25 mouse cellular contexts compared by ENCODE assay signal in the genomic region with DNA sequence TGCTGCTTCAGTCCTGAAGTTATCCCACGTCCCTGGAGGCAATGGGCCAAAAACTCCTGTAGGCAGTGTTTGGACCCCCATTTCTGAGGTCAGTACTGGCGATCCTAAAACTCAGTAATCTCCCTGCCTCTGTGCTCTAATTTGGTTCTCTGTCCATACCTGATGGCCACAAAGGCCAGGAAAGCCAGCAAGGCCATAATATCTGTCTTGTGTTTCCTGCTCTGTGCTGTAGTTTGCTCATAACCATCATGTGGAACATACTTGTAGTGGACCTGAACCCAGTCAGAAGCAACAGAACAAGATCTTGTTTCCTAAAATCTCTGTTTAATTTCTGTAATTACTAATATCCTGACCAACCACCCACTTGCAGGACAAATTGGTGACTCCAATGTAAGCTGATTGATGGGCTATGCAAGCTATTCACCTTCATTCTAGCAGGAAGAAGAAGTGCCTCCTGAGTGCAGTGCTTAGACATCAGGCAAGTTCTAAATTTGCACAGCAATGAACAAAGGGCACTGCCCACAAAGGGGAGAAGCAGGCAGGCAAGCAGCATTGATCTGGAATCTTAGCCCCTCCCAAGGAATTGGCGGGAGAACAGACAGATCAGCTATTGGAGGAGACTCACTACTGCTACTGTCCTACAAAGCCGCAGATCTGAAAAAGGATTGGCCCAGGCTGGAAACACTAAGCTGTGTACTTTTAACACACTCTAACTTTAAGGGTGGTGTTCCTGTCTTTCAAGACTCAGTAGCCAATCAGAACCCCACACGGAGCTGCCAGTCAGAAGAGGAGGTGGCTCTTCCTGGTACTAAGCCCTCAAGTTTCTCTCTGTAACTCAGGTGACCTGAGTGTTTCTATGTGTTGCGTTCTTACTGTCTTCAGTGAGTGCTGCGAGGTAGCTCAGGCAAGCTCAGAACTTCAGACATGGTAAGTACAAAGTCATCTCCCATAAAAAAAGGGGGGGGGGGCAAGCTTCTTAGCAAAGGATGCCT. TPM values are rescaled to one million over a fixed set of nuclear protein-coding genes. Genes with fewer than 3 reads are reported as not detected.
DNase-seq lines count a peak whose midpoint lies in the region; ATAC-seq and TF ChIP-seq lines count a peak whose summit lies in the region.
"Not testable (repeated sequence)": the region's sequence is repeated elsewhere in the genome, so short reads cannot be mapped to it uniquely, and the experiment has no call there.
"Had no signal": no experiment of that assay in that cellular context is flagged by ENCODE, and none has a peak within 500 bp of the region (broad histone marks: within the 10 kb centered on the region; RNA-seq: fewer than 3 reads in every experiment).

TSS of gene Gm14401 (plus strand) at position 889 of the 992 bp plus-strand sequence.

- peak; percentile 100 for ATAC-seq in G1E (ENCODE audit: extremely low read depth, insufficient number of reproducible peaks, low FRiP score, poor library complexity, severe bottlenecking)

- H3K9me3 ChIP-seq in CH12.LX (replicated peaks; ENCODE audit: low read length); G1E (replicated peaks): not testable (repeated sequence)

- H3K27ac ChIP-seq in CH12.LX (ENCODE audit: insufficient read depth, low read depth), result peak within 1 kb of the TSS; percentile 24; the same call in 1 of the 2 replicates

- not testable (repeated sequence) for H3K27me3 ChIP-seq in CH12.LX (replicated peaks); G1E (ENCODE audit: insufficient read depth, low read length)

- H3K4me2 ChIP-seq in CH12.LX (ENCODE audit: insufficient read depth, low read depth, poor library complexity, severe bottlenecking), result peak within 1 kb of the TSS; percentile 84

- TF ChIP-seq RAD21 in CH12.LX (IDR thresholded peaks at IDR 0.05; ENCODE audit: low read depth, low read length), result not testable (repeated sequence)

- not testable (repeated sequence) for H3K4me1 ChIP-seq in CH12.LX (ENCODE audit: control insufficient read depth in 1 of 2, insufficient read depth in 2 of 2); G1E (ENCODE audit: insufficient read depth, low read depth, low read length)

- dilution Hi-C loops in CH12.LX (cut with MboI; ENCODE audit: extremely low pct_ligation_motif_present, extremely low pct_unique_long_range_greater_than_20kb, low sequenced_read_pairs), result not testable (repeated sequence)

- TF ChIP-seq CTCF in CH12.LX (conservative IDR thresholded peaks at IDR 0.05 in 1 of 2, IDR thresholded peaks at IDR 0.05 in 1 of 2; ENCODE audit: low read depth in 2 of 2, low read length in 2 of 2); G1E (IDR thresholded peaks at IDR 0.05; ENCODE audit: low read depth, low read length): not testable (repeated sequence)

- in situ Hi-C loops in CH12.LX (cut with MboI; ENCODE audit: low pct_ligation_motif_present, low pct_unique_long_range_greater_than_20kb, low sequenced_read_pairs), result not testable (repeated sequence)

- peak within 1 kb of the TSS; percentile 91 for H3K9ac ChIP-seq in CH12.LX (ENCODE audit: insufficient read depth, low read depth)

- H3K36me3 ChIP-seq in CH12.LX (replicated peaks in 1 of 2; ENCODE audit: control insufficient read depth in 1 of 2, insufficient read depth in 1 of 2, low read length in 1 of 2); G1E (replicated peaks): not testable (repeated sequence)

- DNase-seq in CH12.LX (ENCODE audit: extremely low read depth), result peak; percentile 93
- peak; percentile 27 for DNase-seq in G1E (ENCODE audit: low spot score)
- peak; percentile 85 for DNase-seq in WW6 (ENCODE audit: low read depth, low spot score)
- DNase-seq in cerebellum, postnatal 4 days (ENCODE audit: low spot score in 2 of 2), result peak; percentile 2 to 17
- peak; percentile 91 for DNase-seq in heart, adult 11 months
- peak; percentile 6 for DNase-seq in lung, postnatal 10 days
- DNase-seq in testis, postnatal 10 days (ENCODE audit: low spot score), result peak; percentile 42

- peak; percentile 58 for TF ChIP-seq POLR2A in CH12.LX (IDR thresholded peaks at IDR 0.05; ENCODE audit: low read depth, low read length)

- H3K79me2 ChIP-seq in CH12.LX (replicated peaks; ENCODE audit: control insufficient read depth, extremely low read depth, insufficient read depth, poor library complexity, severe bottlenecking), result not testable (repeated sequence)

- H3K4me3 ChIP-seq in CH12.LX (replicated peaks in 1 of 3; ENCODE audit: low read depth in 2 of 3, low read length in 2 of 3, poor library complexity in 1 of 3), result peak within 1 kb of the TSS; percentile 52 to 75 (median 67)
- H3K4me3 ChIP-seq in G1E (ENCODE audit: low read depth, low read length), result peak within 1 kb of the TSS; percentile 47

- not testable (repeated sequence) for TF ChIP-seq EP300 in CH12.LX (IDR thresholded peaks at IDR 0.05; ENCODE audit: low read length)

TF ChIP-seq in CH12.LX, 34 proteins besides CTCF, POLR2A, EP300 and RAD21:
- TF ChIP-seq POLR2AphosphoS2 (IDR thresholded peaks at IDR 0.05; ENCODE audit: low read depth, low read length) (peak; percentile 52; the same call in 1 of the 2 replicates), MXI1 (IDR thresholded peaks at IDR 0.05; ENCODE audit: low read depth, low read length) (peak; percentile 25), TBP (conservative IDR thresholded peaks at IDR 0.05; ENCODE audit: low read depth, low read length) (peak; percentile 78), ELF1 (IDR thresholded peaks at IDR 0.05; ENCODE audit: low read depth, low read length) (peak; percentile 89), HCFC1 (IDR thresholded peaks at IDR 0.05; ENCODE audit: low read depth, low read length) (peak; percentile 64; the same call in 1 of the 2 replicates), NELFE (IDR thresholded peaks at IDR 0.05; ENCODE audit: low read depth, low read length) (peak; percentile 36; the same call in 1 of the 2 replicates), SIN3A (IDR thresholded peaks at IDR 0.05; ENCODE audit: low read length) (peak; percentile 74; the same call in 1 of the 2 replicates), E2F4 (IDR thresholded peaks at IDR 0.05; ENCODE audit: insufficient replicate concordance, low read depth, low read length) (peak; percentile 78; the same call in 1 of the 2 replicates), KAT2A (IDR thresholded peaks at IDR 0.05; ENCODE audit: insufficient replicate concordance, low read length) (0 out of 2 replicates have a peak, but pooled peaks have one; percentile 27), CHD2 (IDR thresholded peaks at IDR 0.05; ENCODE audit: low read length) (peak; percentile 68), BHLHE40 (IDR thresholded peaks at IDR 0.05; ENCODE audit: low read depth, low read length) (0 out of 2 replicates have a peak, but pooled peaks have one; percentile 22)
TF ChIP-seq in CH12.LX: peak in this region for 11; not testable (repeated sequence) for 23.

RNA-seq across cellular contexts. Expression of gene Gm14401, which starts in this region (rescaled TPM):
- total RNA-seq in CH12.LX (2012; rRNA removed) (3.7 TPM in 2 replicates), CH12.LX (2014; rRNA removed) (4.4 and 5.7 TPM in 2 replicates), G1E (2014; fragmentation: Nextera tagmentation) (12.5 and 12.9 TPM in 2 replicates), G1E (2017) (6.9 and 10.2 TPM in 2 replicates)
- polyA plus RNA-seq in CH12.LX (2012; ENCODE audit: insufficient read length, low read depth) (1.4 and 1.6 TPM in 2 replicates), G1E (2012) (0.05 and 0.07 TPM in 2 replicates)
- total RNA-seq: forebrain, postnatal 0 days; hematopoietic stem cell, adult 5-6 weeks; megakaryocyte, adult 5-6 weeks; midbrain, postnatal 0 days had no signal
- polyA plus RNA-seq: cerebellum, adult 2 months; embryonic facial prominence, embryonic 10.5 days; embryonic facial prominence, embryonic 15.5 days; forebrain, embryonic 12.5 days; forebrain, postnatal 0 days; heart, adult 2 months; heart, embryonic 12.5 days; heart, postnatal 0 days; hindbrain, embryonic 14.5 days; intestine, postnatal 0 days; limb, embryonic 12.5 days; liver, adult 2 months; liver, embryonic 15.5 days; midbrain, embryonic 12.5 days; midbrain, postnatal 0 days; neural tube, embryonic 12.5 days had no signal

Comparison
In these comparisons a context has a peak if more than half of its experiments do, and no peak if none do; other contexts are left out.
1. Peak in every context shown above with its lines: DNase-seq, ATAC-seq, H3K4me3 ChIP-seq and H3K27ac ChIP-seq.
2. DNase-seq: peak in every context shown above with its lines; median percentile 93 in CH12.LX; 91 in heart, adult 11 months; 85 in WW6; 42 in testis, postnatal 10 days; 27 in G1E; 10 in cerebellum, postnatal 4 days; 6 in lung, postnatal 10 days.